Mouse (Mus musculus): ENCODE results near the gene Tstd3.
"Not testable (repeated sequence)": the region's sequence is repeated elsewhere in the genome, so short reads cannot be mapped to it uniquely, and the experiment has no call there.

- TF ChIP-seq CTCF (conservative IDR thresholded peaks at IDR 0.05 in 1 of 2, IDR thresholded peaks at IDR 0.05 in 1 of 2; ENCODE audit: low read depth in 2 of 2, low read length in 2 of 2) = peak in 1 of 2 experiments; percentile 21; a peak in 2 of 4 replicates
- not testable (repeated sequence) for TF ChIP-seq MAX (IDR thresholded peaks at IDR 0.05; ENCODE audit: low read length); TCF12 (IDR thresholded peaks at IDR 0.05; ENCODE audit: low read depth, low read length); POLR2A (IDR thresholded peaks at IDR 0.05; ENCODE audit: low read depth, low read length); NELFE (IDR thresholded peaks at IDR 0.05; ENCODE audit: low read depth, low read length); ZNF384 (IDR thresholded peaks at IDR 0.05; ENCODE audit: low read depth, low read length); KAT2A (IDR thresholded peaks at IDR 0.05; ENCODE audit: insufficient replicate concordance, low read length); EP300 (IDR thresholded peaks at IDR 0.05; ENCODE audit: low read length); IRF4 (IDR thresholded peaks at IDR 0.05; ENCODE audit: low read depth, low read length); POLR2AphosphoS2 (IDR thresholded peaks at IDR 0.05; ENCODE audit: low read depth, low read length); MXI1 (IDR thresholded peaks at IDR 0.05; ENCODE audit: low read depth, low read length); GABPA (IDR thresholded peaks at IDR 0.05; ENCODE audit: insufficient replicate concordance, low read depth, low read length)
Measured at GRCm38 (mm10) chr4:21744142-21744541, 22.9 kb downstream of the Tstd3 start.
